Comparison of ENCODE assay signal across 19 mouse cellular contexts in genomic region chr6:55416202-55416601, GRCm38 (mm10). TPM values are rescaled to one million over a fixed set of nuclear protein-coding genes. Genes with fewer than 3 reads are reported as not detected.
A peak's percentile ranks its signal among the peaks of the same experiment; 100 is the strongest.
DNase-seq lines count a peak whose midpoint lies in the region; ATAC-seq lines count a peak whose summit lies in the region.
"Had no signal": no experiment of that assay in that cellular context is flagged by ENCODE, and none has a peak within 500 bp of the region (broad histone marks: within the 10 kb centered on the region; RNA-seq: fewer than 3 reads in every experiment).

No protein-coding gene starts in this region.

- no peak overlapping the region for H3K27ac ChIP-seq in hindbrain, embryonic 12.5 days
- no peak overlapping the region for H3K27ac ChIP-seq in hindbrain, embryonic 16.5 days (ENCODE audit: low read depth, low read length)
- no peak overlapping the region for H3K27ac ChIP-seq in midbrain, embryonic 16.5 days (ENCODE audit: low read length)
- H3K27ac ChIP-seq: embryonic facial prominence, embryonic 15.5 days; forebrain, embryonic 10.5 days; heart, embryonic 15.5 days; liver, embryonic 14.5 days had no signal

- H3K4me2 ChIP-seq in hindbrain, embryonic 12.5 days (replicated peaks) = no peak overlapping the region
- H3K4me2 ChIP-seq in hindbrain, embryonic 16.5 days (ENCODE audit: low read length) = no peak overlapping the region
- no peak overlapping the region for H3K4me2 ChIP-seq in midbrain, embryonic 16.5 days (ENCODE audit: low read length)
- H3K4me2 ChIP-seq: embryonic facial prominence, embryonic 15.5 days; heart, embryonic 15.5 days had no signal

- no peak overlapping the region for H3K4me3 ChIP-seq in hindbrain, embryonic 12.5 days
- no peak overlapping the region for H3K4me3 ChIP-seq in hindbrain, embryonic 16.5 days (ENCODE audit: low read length)
- H3K4me3 ChIP-seq in midbrain, embryonic 16.5 days (ENCODE audit: low read depth, low read length) = no peak overlapping the region
- H3K4me3 ChIP-seq: embryonic facial prominence, embryonic 15.5 days; forebrain, embryonic 10.5 days; heart, embryonic 15.5 days had no signal

- 48% methylated on average over 5 of the region's 5 CpGs for WGBS in hindbrain, embryonic 12.5 days
- 40% methylated on average over 5 of the region's 5 CpGs for WGBS in hindbrain, embryonic 16.5 days
- 45% methylated on average over 5 of the region's 5 CpGs for WGBS in midbrain, embryonic 16.5 days

- H3K36me3 ChIP-seq in hindbrain, embryonic 12.5 days = no peaks in the 10 kb centered on the region
- no peaks in the 10 kb centered on the region for H3K36me3 ChIP-seq in hindbrain, embryonic 16.5 days (ENCODE audit: control insufficient read depth, insufficient read depth, low read length)
- H3K36me3 ChIP-seq in midbrain, embryonic 16.5 days (ENCODE audit: control insufficient read depth, insufficient read depth, low read length) = no peaks in the 10 kb centered on the region
- H3K36me3 ChIP-seq: embryonic facial prominence, embryonic 15.5 days; forebrain, embryonic 10.5 days; heart, embryonic 15.5 days had no signal

- no peak overlapping the region for H3K9ac ChIP-seq in hindbrain, embryonic 12.5 days
- no peak overlapping the region for H3K9ac ChIP-seq in hindbrain, embryonic 16.5 days (ENCODE audit: low read depth, low read length)
- no peak overlapping the region for H3K9ac ChIP-seq in midbrain, embryonic 16.5 days (ENCODE audit: low read depth, low read length)
- H3K9ac ChIP-seq: embryonic facial prominence, embryonic 15.5 days; heart, embryonic 15.5 days; liver, embryonic 14.5 days had no signal

- peaks cover 9% of the 10 kb centered on the region for H3K4me1 ChIP-seq in hindbrain, embryonic 12.5 days
- peaks cover 14% of the 10 kb centered on the region for H3K4me1 ChIP-seq in hindbrain, embryonic 16.5 days (ENCODE audit: control insufficient read depth, insufficient read depth, low read depth, low read length)
- peaks cover 22% of the 10 kb centered on the region for H3K4me1 ChIP-seq in midbrain, embryonic 16.5 days (ENCODE audit: control insufficient read depth, insufficient read depth, low read length)
- H3K4me1 ChIP-seq: embryonic facial prominence, embryonic 15.5 days had no signal

- peak; percentile 53 for DNase-seq in right cerebral cortex, adult 18-20 months
- no peak for DNase-seq in right cerebral cortex, postnatal 36 days (ENCODE audit: low spot score in 2 of 2)
- DNase-seq in mesoderm, embryonic 11.5 days (ENCODE audit: low read depth, low spot score) = peak; percentile 54
- DNase-seq in ovary, postnatal 36 days (ENCODE audit: low spot score) = no peak
- no peak for DNase-seq in thymus, postnatal 0 days (ENCODE audit: low spot score)
- DNase-seq: adrenal gland, postnatal 25 days; cerebellum, adult 8-10 months; kidney, adult 18-20 months; kidney, postnatal 10 days had no signal

- H3K27me3 ChIP-seq in hindbrain, embryonic 12.5 days = no peaks in the 10 kb centered on the region
- H3K27me3 ChIP-seq in hindbrain, embryonic 16.5 days (replicated peaks; ENCODE audit: control insufficient read depth, insufficient read depth, low read length) = no peaks in the 10 kb centered on the region; the same call in 1 of the 2 replicates
- H3K27me3 ChIP-seq in midbrain, embryonic 16.5 days (ENCODE audit: control insufficient read depth, insufficient read depth, low read depth, low read length) = no peaks in the 10 kb centered on the region
- H3K27me3 ChIP-seq: embryonic facial prominence, embryonic 15.5 days had no signal

- H3K9me3 ChIP-seq in hindbrain, embryonic 12.5 days (replicated peaks) = no peaks in the 10 kb centered on the region
- H3K9me3 ChIP-seq in hindbrain, embryonic 16.5 days (ENCODE audit: control insufficient read depth, low read length) = no peaks in the 10 kb centered on the region
- no peaks in the 10 kb centered on the region for H3K9me3 ChIP-seq in midbrain, embryonic 16.5 days (replicated peaks; ENCODE audit: control insufficient read depth, low read length, poor library complexity, severe bottlenecking)
- H3K9me3 ChIP-seq: embryonic facial prominence, embryonic 15.5 days; forebrain, embryonic 10.5 days; heart, embryonic 15.5 days had no signal

- 0 out of 2 replicates have a peak, but pooled peaks have one; percentile 63 for ATAC-seq in hindbrain, embryonic 12.5 days (ENCODE audit: low FRiP score)
- ATAC-seq in hindbrain, embryonic 16.5 days = no peak; the same call in 1 of the 2 replicates
- ATAC-seq in midbrain, embryonic 16.5 days = peak; percentile 65
- ATAC-seq: lung, postnatal 0 days had no signal

RNA-seq across cellular contexts. Expression of gene Adcyap1r1, which starts 35.6 kb away (rescaled TPM):
- 36.6 and 44.5 TPM in 2 replicates for polyA plus RNA-seq in hindbrain, embryonic 12.5 days (2016; fragmentation: Nextera tagmentation; extraction: Ambion mirVana)
- 67.1 and 74.8 TPM in 2 replicates for polyA plus RNA-seq in hindbrain, embryonic 16.5 days (2015; fragmentation: Nextera tagmentation; extraction: Ambion mirVana)
- polyA plus RNA-seq in midbrain, embryonic 16.5 days (2015; fragmentation: Nextera tagmentation; extraction: Ambion mirVana) = 46.9 and 60.8 TPM in 2 replicates
- 0.40 and 0.44 TPM in 2 replicates for polyA plus RNA-seq in thymus, postnatal 0 days (2015; fragmentation: Nextera tagmentation; extraction: Ambion mirVana)

RNA-seq across cellular contexts. Expression of gene Ghrhr, which starts 40.1 kb away (rescaled TPM):
- not detected in 2 replicates for polyA plus RNA-seq in hindbrain, embryonic 12.5 days (2016; fragmentation: Nextera tagmentation; extraction: Ambion mirVana)
- not detected in 2 replicates for polyA plus RNA-seq in hindbrain, embryonic 16.5 days (2015; fragmentation: Nextera tagmentation; extraction: Ambion mirVana)
- polyA plus RNA-seq in midbrain, embryonic 16.5 days (2015; fragmentation: Nextera tagmentation; extraction: Ambion mirVana) = not detected in 2 replicates
- 0.10 TPM in 2 replicates for polyA plus RNA-seq in thymus, postnatal 0 days (2015; fragmentation: Nextera tagmentation; extraction: Ambion mirVana)
- polyA plus RNA-seq: embryonic facial prominence, embryonic 15.5 days; forebrain, embryonic 10.5 days; heart, embryonic 15.5 days; limb, embryonic 11.5 days; testis, adult 2 months had no signal

Comparison
In these comparisons a context has a peak if more than half of its experiments do, and no peak if none do; other contexts are left out.
1. DNase-seq: peak in right cerebral cortex, adult 18-20 months (single experiment) and mesoderm, embryonic 11.5 days (single experiment); none in right cerebral cortex, postnatal 36 days (0 of 2), ovary, postnatal 36 days (single experiment) and thymus, postnatal 0 days (single experiment).
2. RNA of gene Adcyap1r1, which starts 35.6 kb away (polyA plus RNA-seq): 67.1 to 74.8 TPM in hindbrain, embryonic 16.5 days, 46.9 to 60.8 TPM in midbrain, embryonic 16.5 days and 36.6 to 44.5 TPM in hindbrain, embryonic 12.5 days; 0.40 to 0.44 TPM in thymus, postnatal 0 days; every median in the first group is over 10 times any median in the second.